Mouse (Mus musculus): ENCODE measurements around the gene Panx3. TPM values are rescaled to one million over a fixed set of nuclear protein-coding genes. Genes with fewer than 3 reads are reported as not detected.

Panx3 gene
- polyA plus RNA-seq, 1 experiment from 2014 or later: not detected

DNA sequence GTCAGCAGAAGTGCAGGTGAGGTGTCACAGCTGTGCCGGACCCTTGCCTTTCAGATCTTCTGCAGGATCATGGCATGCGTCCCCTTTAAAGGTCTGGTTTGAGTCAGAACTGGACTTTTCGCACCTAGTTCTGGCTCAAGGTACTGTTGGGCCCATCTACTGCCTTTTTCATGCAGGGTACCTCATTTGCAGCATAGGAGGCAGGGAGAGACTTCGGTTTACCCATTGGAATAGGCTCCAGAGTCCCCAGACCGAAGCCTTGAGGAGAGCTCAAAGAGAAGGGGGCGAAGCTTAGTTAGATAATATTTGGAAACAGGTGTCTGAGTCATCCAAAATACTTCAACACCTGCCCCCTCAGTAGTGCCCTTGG lies 55.1 kb downstream of the Panx3 start:
- H3K4me3 ChIP-seq (ENCODE audit: low read length): peak overlapping the region; percentile 72
- ATAC-seq (ENCODE audit: low FRiP score, low TSS enrichment): no peak; the same call in 1 of the 2 replicates
- H3K27ac ChIP-seq (ENCODE audit: low read depth, low read length): no peak overlapping the region
- no peaks in the 10 kb centered on the region for H3K36me3 ChIP-seq (ENCODE audit: control insufficient read depth, insufficient read depth, low read length)
- peak overlapping the region; percentile 81 for H3K4me2 ChIP-seq (replicated peaks; ENCODE audit: low read depth, low read length)
- H3K4me1 ChIP-seq (ENCODE audit: control insufficient read depth, insufficient read depth, low read length): peaks cover 6% of the 10 kb centered on the region; the same call in 1 of the 2 replicates
- WGBS: 22% methylated on average over 6 of the region's 6 CpGs
- peak overlapping the region; percentile 52; the same call in 1 of the 2 replicates for H3K9ac ChIP-seq (ENCODE audit: low read depth, low read length)
- peaks cover 4% of the 10 kb centered on the region; the same call in 1 of the 2 replicates for H3K27me3 ChIP-seq (ENCODE audit: control insufficient read depth, insufficient read depth, low read length)
- no peaks in the 10 kb centered on the region for H3K9me3 ChIP-seq (ENCODE audit: control insufficient read depth, low read length)

DNA sequence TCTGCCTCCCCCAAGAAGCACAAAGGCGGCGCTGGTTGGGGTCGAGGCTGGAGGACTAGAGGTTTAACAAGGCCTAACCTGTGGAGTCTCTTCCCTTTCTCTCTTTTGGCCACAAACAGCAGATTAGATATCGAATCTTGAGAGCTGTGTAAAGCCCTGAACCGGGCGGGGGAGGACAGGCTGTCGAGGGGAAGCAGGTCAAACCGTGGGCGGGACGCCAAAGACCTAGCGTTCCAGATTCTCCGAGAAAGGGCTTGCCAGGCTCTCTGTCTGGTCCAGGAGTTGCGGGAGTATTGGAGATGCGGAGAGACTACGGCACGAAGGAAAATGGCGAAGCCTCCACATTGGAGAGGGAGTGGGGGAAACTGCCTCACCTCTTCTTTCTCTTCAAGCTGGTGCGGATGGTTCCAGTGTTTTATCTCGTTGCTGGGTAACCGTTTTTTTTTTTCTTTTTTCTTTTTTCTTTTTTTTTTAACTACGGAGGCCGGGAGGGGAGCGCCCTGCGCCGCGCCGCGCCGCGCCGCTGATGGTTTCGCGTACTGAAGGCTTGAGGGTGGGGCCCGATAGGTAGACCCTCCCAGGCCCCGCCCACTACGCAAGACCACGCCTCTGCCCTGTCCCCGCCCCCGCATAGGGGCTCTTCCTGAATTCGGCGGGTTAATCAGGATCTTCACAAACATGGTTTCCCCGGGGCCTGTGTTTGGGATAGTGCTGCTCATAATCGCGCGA lies 55.7 kb downstream of the Panx3 start, which contains the start of gene Spa17:
TSS of gene Spa17 (minus strand) at position 541 of the 729 bp plus-strand sequence.
- Histone ChIP-seq H3K4me1 (ENCODE audit: control insufficient read depth, insufficient read depth, low read length) (peaks cover 6% of the 10 kb centered on the region; the same call in 1 of the 2 replicates), H3K9ac (ENCODE audit: low read depth, low read length) (peak within 1 kb of the TSS; percentile 65), H3K9me3 (ENCODE audit: control insufficient read depth, low read length) (no peaks in the 10 kb centered on the region), H3K4me3 (ENCODE audit: low read length) (peak within 1 kb of the TSS; percentile 72), H3K4me2 (replicated peaks; ENCODE audit: low read depth, low read length) (peak within 1 kb of the TSS; percentile 81), H3K27me3 (ENCODE audit: control insufficient read depth, insufficient read depth, low read length) (peaks cover 4% of the 10 kb centered on the region; the same call in 1 of the 2 replicates), H3K27ac (ENCODE audit: low read depth, low read length) (peak within 1 kb of the TSS; percentile 65), H3K36me3 (ENCODE audit: control insufficient read depth, insufficient read depth, low read length) (no peaks in the 10 kb centered on the region)
- under 1% methylated on average over 45 of the region's 45 CpGs for WGBS
- ATAC-seq (ENCODE audit: low FRiP score, low TSS enrichment): peak; percentile 96

Other genes with a start within 250 kb of the Panx3 start
- 0.09 and 0.11 TPM in 2 replicates for gene Robo3, start 236.0 kb downstream of the Panx3 start, polyA plus RNA-seq (2014; fragmentation: Nextera tagmentation; extraction: Ambion mirVana)
- 28.5 and 33.2 TPM in 2 replicates for gene Msantd2, start 179.9 kb downstream of the Panx3 start, polyA plus RNA-seq (2014; fragmentation: Nextera tagmentation; extraction: Ambion mirVana)
- gene Esam, start 141.2 kb downstream of the Panx3 start, polyA plus RNA-seq (2014; fragmentation: Nextera tagmentation; extraction: Ambion mirVana): 49.7 and 61.8 TPM in 2 replicates
- 1.1 and 1.3 TPM in 2 replicates for gene Vsig2, start 130.0 kb downstream of the Panx3 start, polyA plus RNA-seq (2014; fragmentation: Nextera tagmentation; extraction: Ambion mirVana)
- gene Nrgn, start 116.3 kb downstream of the Panx3 start, polyA plus RNA-seq (2014; fragmentation: Nextera tagmentation; extraction: Ambion mirVana): 3.1 and 3.4 TPM in 2 replicates
- gene Siae, start 113.5 kb downstream of the Panx3 start, polyA plus RNA-seq (2014; fragmentation: Nextera tagmentation; extraction: Ambion mirVana): 6.8 and 10.8 TPM in 2 replicates
- gene Spa17, start 55.5 kb downstream of the Panx3 start, polyA plus RNA-seq (2014; fragmentation: Nextera tagmentation; extraction: Ambion mirVana): 6.7 and 8.0 TPM in 2 replicates
- 135 and 142 TPM in 2 replicates for gene Tbrg1, start 11.9 kb downstream of the Panx3 start, polyA plus RNA-seq (2014; fragmentation: Nextera tagmentation; extraction: Ambion mirVana)
- gene Olfr160, start 47.0 kb upstream of the Panx3 start, polyA plus RNA-seq (2014; fragmentation: Nextera tagmentation; extraction: Ambion mirVana): not detected in 2 replicates
- gene Olfr874, start 75.9 kb upstream of the Panx3 start, polyA plus RNA-seq (2014; fragmentation: Nextera tagmentation; extraction: Ambion mirVana): not detected in 2 replicates
- gene Olfr875, start 102.6 kb upstream of the Panx3 start, polyA plus RNA-seq (2014; fragmentation: Nextera tagmentation; extraction: Ambion mirVana): not detected in 2 replicates
- not detected in 2 replicates for gene Olfr876, start 133.8 kb upstream of the Panx3 start, polyA plus RNA-seq (2014; fragmentation: Nextera tagmentation; extraction: Ambion mirVana)
- gene Olfr877, start 185.0 kb upstream of the Panx3 start, polyA plus RNA-seq (2014; fragmentation: Nextera tagmentation; extraction: Ambion mirVana): not detected in 2 replicates
- gene Olfr145, start 227.5 kb upstream of the Panx3 start, polyA plus RNA-seq (2014; fragmentation: Nextera tagmentation; extraction: Ambion mirVana): not detected in 2 replicates
- gene Olfr878, start 248.6 kb upstream of the Panx3 start, polyA plus RNA-seq (2014; fragmentation: Nextera tagmentation; extraction: Ambion mirVana): not detected in 2 replicates

All from kidney, embryonic 14.5 days (tissue).